Mouse (Mus musculus): ENCODE results near the gene Sctr. TPM values are rescaled to one million over a fixed set of nuclear protein-coding genes. Genes with fewer than 3 reads are reported as not detected.

Gene Sctr
- polyA plus RNA-seq, 1 experiment from 2014 or later = 0.76 TPM

DNA sequence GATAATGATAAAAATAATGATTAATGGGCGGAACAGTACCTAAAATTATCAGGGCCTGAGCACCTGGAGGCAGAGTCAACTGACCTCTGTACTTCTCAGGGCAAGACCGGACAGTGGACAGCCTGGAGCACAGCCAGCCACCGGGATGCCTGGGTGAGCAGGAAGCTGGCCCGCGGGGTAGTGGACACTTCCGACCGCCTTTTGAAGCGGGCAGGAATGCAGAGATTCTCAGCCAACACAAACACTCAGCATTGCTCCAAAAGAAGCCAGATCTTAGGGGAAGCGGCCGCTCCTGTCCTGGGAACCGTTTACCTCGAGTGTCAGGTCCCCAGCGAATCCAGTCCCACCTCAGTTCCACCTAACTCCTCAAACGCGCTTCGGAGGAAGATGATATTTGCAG lies 66.2 kb downstream of the Sctr start:
- Histone ChIP-seq H3K27me3 (replicated peaks; ENCODE audit: control insufficient read depth, insufficient read depth, low read length) (peaks cover 16% of the 10 kb centered on the region), H3K4me3 (ENCODE audit: low read length) (peak overlapping the region; percentile 40), H3K4me2 (ENCODE audit: low read length) (peak overlapping the region; percentile 80), H3K9ac (ENCODE audit: low read depth, low read length) (0 out of 2 replicates have a peak overlapping the region, but pooled peaks have one; percentile 12), H3K36me3 (ENCODE audit: control insufficient read depth, insufficient read depth, low read length) (no peaks in the 10 kb centered on the region), H3K27ac (ENCODE audit: low read depth, low read length) (no peak overlapping the region), H3K9me3 (ENCODE audit: control insufficient read depth, low read length) (no peaks in the 10 kb centered on the region), H3K4me1 (ENCODE audit: control insufficient read depth, insufficient read depth, low read depth, low read length) (peaks cover 7% of the 10 kb centered on the region)
- 14% methylated on average over 16 of the region's 16 CpGs for WGBS
- no peak for ATAC-seq

DNA sequence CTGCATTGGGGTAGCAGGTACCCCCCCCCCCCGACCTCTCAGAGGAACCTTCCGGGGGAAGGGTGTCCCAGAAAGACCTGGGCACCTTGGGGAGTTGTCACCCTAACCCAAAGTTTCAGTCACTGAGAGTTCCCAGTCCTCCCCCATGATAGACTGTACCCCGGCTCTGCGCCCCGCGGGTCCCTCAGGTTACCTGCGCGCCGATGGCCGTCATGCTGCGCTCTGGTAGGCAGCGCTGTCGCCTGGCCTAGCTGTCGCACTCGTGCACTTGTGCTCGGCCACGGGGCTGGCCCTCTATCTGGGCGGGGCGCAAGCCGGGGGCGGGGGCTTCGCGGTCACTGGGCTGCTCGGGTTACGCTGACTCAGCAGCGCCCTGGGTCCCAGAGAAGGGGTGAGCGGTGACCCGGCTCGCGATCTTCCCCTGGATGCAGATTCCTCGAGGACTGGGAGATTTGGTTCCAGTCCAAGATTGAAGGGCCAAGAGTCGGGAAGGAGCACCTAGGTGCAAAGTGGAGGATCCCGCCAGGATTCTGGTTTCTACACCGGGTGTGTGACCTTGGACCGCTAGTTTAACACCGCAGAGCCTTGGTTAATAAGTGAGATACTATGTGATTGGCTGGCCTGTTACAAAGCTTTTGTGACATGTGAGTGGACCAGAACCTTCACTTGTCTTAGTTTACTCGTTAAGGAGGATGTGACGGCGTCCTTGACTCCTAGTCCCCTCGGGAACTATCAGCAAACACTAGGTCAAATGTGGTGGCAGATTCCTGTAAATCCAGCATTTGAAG lies 67.0 kb downstream of the Sctr start, which contains the start of gene Tmem37:
TSS of gene Tmem37 (minus strand) at position 556 of the 788 bp plus-strand sequence.
- Histone ChIP-seq H3K4me2 (ENCODE audit: low read length) (peak within 1 kb of the TSS; percentile 80), H3K36me3 (ENCODE audit: control insufficient read depth, insufficient read depth, low read length) (no peaks in the 10 kb centered on the region), H3K9ac (ENCODE audit: low read depth, low read length) (peak within 1 kb of the TSS; percentile 47), H3K9me3 (ENCODE audit: control insufficient read depth, low read length) (no peaks in the 10 kb centered on the region), H3K27me3 (replicated peaks; ENCODE audit: control insufficient read depth, insufficient read depth, low read length) (peaks cover 16% of the 10 kb centered on the region), H3K27ac (ENCODE audit: low read depth, low read length) (no peak within 1 kb of the TSS), H3K4me1 (ENCODE audit: control insufficient read depth, insufficient read depth, low read depth, low read length) (peaks cover 7% of the 10 kb centered on the region), H3K4me3 (ENCODE audit: low read length) (peak within 1 kb of the TSS; percentile 40)
- ATAC-seq = peak; percentile 67
- WGBS = 4% methylated on average over 40 of the region's 40 CpGs

DNA sequence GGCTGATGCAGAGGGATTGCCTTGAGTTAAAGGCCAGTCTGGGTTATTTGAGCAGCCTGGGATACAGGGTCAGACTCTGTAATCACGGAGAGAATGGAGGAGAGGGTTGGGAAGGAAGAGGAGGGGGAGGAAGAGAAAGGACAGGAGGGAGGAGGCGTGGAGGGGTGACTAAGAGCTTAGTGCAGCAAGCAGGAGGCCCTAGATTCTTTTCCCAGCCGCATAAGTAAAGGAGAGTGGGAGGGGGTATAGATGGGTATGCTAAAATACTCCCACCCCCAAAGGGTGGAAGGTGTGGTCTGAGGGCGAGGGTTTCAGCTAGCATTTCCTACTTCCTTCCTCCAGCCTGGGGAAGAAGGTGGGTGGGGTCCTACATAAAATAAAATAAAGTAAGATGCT lies 67.6 kb downstream of the Sctr start:
- Histone ChIP-seq H3K36me3 (ENCODE audit: control insufficient read depth, insufficient read depth, low read length) (no peaks in the 10 kb centered on the region), H3K9ac (ENCODE audit: low read depth, low read length) (no peak overlapping the region), H3K27ac (ENCODE audit: low read depth, low read length) (no peak overlapping the region), H3K4me3 (ENCODE audit: low read length) (no peak overlapping the region), H3K4me2 (ENCODE audit: low read length) (no peak overlapping the region), H3K9me3 (ENCODE audit: control insufficient read depth, low read length) (no peaks in the 10 kb centered on the region), H3K4me1 (ENCODE audit: control insufficient read depth, insufficient read depth, low read depth, low read length) (peaks cover 7% of the 10 kb centered on the region), H3K27me3 (replicated peaks; ENCODE audit: control insufficient read depth, insufficient read depth, low read length) (peaks cover 16% of the 10 kb centered on the region)
- WGBS = 28% methylated on average over 4 of the region's 4 CpGs
- ATAC-seq = no peak

DNA sequence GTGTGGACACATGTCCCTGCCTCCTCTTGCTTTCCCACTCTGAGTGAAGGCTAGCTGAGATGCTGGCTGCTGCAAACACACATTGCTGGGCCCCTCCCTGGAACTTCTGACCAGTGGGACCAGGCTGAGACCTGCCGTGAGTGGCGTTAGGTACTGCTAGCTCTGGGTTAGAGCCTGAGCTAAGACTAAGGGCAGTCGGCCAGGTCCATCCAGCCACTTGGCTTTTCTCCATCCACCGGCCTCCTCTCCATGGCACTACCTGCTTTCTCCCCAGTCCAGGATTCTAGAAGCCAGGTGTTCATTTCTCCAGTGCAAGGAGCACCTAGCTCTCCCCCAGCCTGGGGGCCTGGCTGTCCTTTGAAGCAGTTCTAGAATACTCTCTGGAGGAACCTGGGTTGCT lies 68.2 kb downstream of the Sctr start:
- peaks cover 7% of the 10 kb centered on the region for H3K4me1 ChIP-seq (ENCODE audit: control insufficient read depth, insufficient read depth, low read depth, low read length)
- peaks cover 16% of the 10 kb centered on the region for H3K27me3 ChIP-seq (replicated peaks; ENCODE audit: control insufficient read depth, insufficient read depth, low read length)
- WGBS = 79% methylated on average over 4 of the region's 4 CpGs
- H3K9ac ChIP-seq (ENCODE audit: low read depth, low read length) = no peak overlapping the region
- no peaks in the 10 kb centered on the region for H3K9me3 ChIP-seq (ENCODE audit: control insufficient read depth, low read length)
- no peaks in the 10 kb centered on the region for H3K36me3 ChIP-seq (ENCODE audit: control insufficient read depth, insufficient read depth, low read length)
- no peak for ATAC-seq
- H3K4me3 ChIP-seq (ENCODE audit: low read length) = no peak overlapping the region
- no peak overlapping the region for H3K4me2 ChIP-seq (ENCODE audit: low read length)
- no peak overlapping the region for H3K27ac ChIP-seq (ENCODE audit: low read depth, low read length)

DNA sequence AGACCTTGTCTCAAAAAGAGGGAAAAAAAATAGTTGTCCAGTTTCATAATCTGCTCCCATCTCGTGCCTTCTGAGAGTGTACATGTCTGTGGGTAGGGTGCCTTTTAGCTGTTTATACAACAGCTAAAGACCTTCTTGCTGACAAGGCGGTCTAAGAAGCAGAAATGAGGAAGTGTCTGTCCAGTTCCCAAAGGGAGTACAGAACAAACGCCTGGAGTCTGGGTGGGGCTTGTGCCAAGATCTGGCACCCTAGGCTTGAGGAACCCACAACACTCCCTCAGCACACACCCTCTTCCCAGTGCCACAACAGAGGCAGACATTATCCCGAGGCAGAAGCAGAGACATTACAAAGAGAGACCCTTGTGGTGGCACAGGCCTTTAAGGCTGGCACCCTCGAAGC lies 68.8 kb downstream of the Sctr start:
- H3K4me1 ChIP-seq (ENCODE audit: control insufficient read depth, insufficient read depth, low read depth, low read length) = peaks cover 7% of the 10 kb centered on the region
- no peak overlapping the region for H3K4me3 ChIP-seq (ENCODE audit: low read length)
- no peaks in the 10 kb centered on the region for H3K36me3 ChIP-seq (ENCODE audit: control insufficient read depth, insufficient read depth, low read length)
- peaks cover 16% of the 10 kb centered on the region for H3K27me3 ChIP-seq (replicated peaks; ENCODE audit: control insufficient read depth, insufficient read depth, low read length)
- ATAC-seq = no peak
- H3K27ac ChIP-seq (ENCODE audit: low read depth, low read length) = no peak overlapping the region
- H3K4me2 ChIP-seq (ENCODE audit: low read length) = no peak overlapping the region
- no peaks in the 10 kb centered on the region for H3K9me3 ChIP-seq (ENCODE audit: control insufficient read depth, low read length)
- no peak overlapping the region for H3K9ac ChIP-seq (ENCODE audit: low read depth, low read length)
- 78% methylated on average over 5 of the region's 5 CpGs for WGBS

DNA sequence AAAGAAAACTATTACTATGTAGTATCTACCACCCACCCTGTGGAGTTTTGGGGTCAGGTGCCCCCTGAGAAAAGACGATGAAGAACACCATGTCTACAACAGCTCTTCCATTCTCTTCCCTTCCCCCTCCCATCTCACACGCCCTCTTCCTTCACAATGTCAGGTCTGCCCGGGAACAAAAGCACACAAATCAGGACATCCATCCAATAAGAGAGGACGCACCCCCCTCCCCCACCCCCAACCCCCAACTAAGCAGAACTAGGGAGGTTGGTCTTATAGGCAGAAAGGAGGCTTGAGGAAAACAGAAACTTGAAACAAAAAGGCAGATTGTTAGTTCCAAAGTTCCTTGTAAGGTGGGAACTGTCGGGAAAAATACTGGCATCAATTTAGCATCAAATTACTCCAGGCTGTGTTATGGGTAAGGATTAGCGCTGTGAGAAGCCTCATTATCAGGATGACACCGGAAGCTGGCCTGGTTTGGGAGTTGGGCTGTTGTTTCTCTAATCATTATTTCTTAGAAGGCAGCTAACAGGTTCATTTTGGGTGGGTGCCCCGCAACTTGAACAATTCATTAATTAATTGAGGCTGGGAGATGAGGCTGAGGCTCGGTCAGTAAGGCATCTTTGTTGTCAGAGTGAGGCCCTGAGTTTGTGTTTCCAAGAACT lies 71.2 kb downstream of the Sctr start:
- WGBS = 17% methylated on average over 9 of the region's 9 CpGs
- no peaks in the 10 kb centered on the region for H3K36me3 ChIP-seq (ENCODE audit: control insufficient read depth, insufficient read depth, low read length)
- peaks cover 7% of the 10 kb centered on the region for H3K4me1 ChIP-seq (ENCODE audit: control insufficient read depth, insufficient read depth, low read depth, low read length)
- no peaks in the 10 kb centered on the region for H3K9me3 ChIP-seq (ENCODE audit: control insufficient read depth, low read length)
- H3K9ac ChIP-seq (ENCODE audit: low read depth, low read length) = no peak overlapping the region
- no peak overlapping the region for H3K4me2 ChIP-seq (ENCODE audit: low read length)
- no peak overlapping the region for H3K27ac ChIP-seq (ENCODE audit: low read depth, low read length)
- H3K27me3 ChIP-seq (replicated peaks; ENCODE audit: control insufficient read depth, insufficient read depth, low read length) = peaks cover 5% of the 10 kb centered on the region; the same call in 1 of the 2 replicates
- ATAC-seq = no peak
- no peak overlapping the region for H3K4me3 ChIP-seq (ENCODE audit: low read length)

DNA sequence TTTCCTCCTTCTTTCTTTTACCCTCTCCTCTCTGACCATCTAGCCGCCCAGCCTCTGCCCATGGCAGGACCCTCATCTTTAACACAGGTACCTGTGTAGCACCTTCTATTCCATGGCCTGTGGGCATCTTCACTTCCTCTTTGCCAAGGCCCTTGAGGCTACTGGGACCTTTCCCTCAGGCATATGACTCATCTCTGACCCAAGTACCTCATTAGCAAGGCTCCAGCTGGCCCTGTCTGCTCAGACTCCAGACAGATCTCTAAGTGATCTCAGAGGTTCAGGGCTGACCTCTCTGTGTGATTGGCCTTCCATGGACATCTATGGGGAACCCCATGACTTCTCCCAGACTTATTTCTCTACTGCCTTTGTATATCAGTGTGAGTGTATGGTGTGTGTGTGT lies 73.9 kb downstream of the Sctr start:
- Histone ChIP-seq H3K4me2 (ENCODE audit: low read length) (no peak overlapping the region), H3K36me3 (ENCODE audit: control insufficient read depth, insufficient read depth, low read length) (no peaks in the 10 kb centered on the region), H3K9ac (ENCODE audit: low read depth, low read length) (no peak overlapping the region), H3K4me3 (ENCODE audit: low read length) (no peak overlapping the region), H3K9me3 (ENCODE audit: control insufficient read depth, low read length) (no peaks in the 10 kb centered on the region), H3K27me3 (replicated peaks; ENCODE audit: control insufficient read depth, insufficient read depth, low read length) (no peaks in the 10 kb centered on the region), H3K27ac (ENCODE audit: low read depth, low read length) (no peak overlapping the region), H3K4me1 (ENCODE audit: control insufficient read depth, insufficient read depth, low read depth, low read length) (no peaks in the 10 kb centered on the region)
- no peak for ATAC-seq
- 96% methylated on average over 1 of the region's 1 CpGs for WGBS

DNA sequence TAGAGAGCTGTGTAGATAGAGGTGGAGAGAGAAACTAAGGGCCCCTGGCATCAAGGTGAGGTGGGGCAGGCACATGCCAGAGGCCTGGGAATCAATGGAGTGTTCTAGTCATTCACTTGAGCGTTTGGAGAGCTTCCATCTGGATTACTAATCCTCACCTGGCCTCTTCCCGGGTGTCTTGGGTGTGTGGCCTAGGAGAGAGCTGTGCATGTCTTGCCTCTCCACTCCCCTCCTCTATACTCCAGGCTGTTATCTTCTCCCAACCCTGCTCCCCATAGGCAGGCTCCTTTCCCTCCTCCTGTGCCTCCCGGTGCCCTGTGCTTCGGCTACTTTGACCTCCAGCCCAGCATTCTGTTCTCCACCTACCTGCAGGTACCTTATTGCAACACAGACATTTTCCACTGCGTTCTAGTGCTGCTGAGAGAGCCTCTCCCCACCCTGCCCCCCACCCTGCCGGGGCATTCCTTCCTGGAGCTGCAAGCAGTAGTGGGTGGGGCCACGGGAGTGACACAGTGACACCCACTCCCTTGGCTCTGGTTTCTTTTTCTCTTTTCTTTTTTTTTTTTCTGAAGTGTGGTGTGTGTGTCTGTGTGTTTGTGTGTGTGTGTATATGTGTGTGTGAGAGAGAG lies 76.4 kb downstream of the Sctr start:
- no peak for ATAC-seq
- H3K4me3 ChIP-seq (ENCODE audit: low read length) = no peak overlapping the region
- 50% methylated on average over 7 of the region's 7 CpGs for WGBS
- no peak overlapping the region for H3K27ac ChIP-seq (ENCODE audit: low read depth, low read length)
- H3K27me3 ChIP-seq (replicated peaks; ENCODE audit: control insufficient read depth, insufficient read depth, low read length) = no peaks in the 10 kb centered on the region
- no peak overlapping the region for H3K4me2 ChIP-seq (ENCODE audit: low read length)
- H3K36me3 ChIP-seq (ENCODE audit: control insufficient read depth, insufficient read depth, low read length) = no peaks in the 10 kb centered on the region
- no peak overlapping the region for H3K9ac ChIP-seq (ENCODE audit: low read depth, low read length)
- no peaks in the 10 kb centered on the region for H3K4me1 ChIP-seq (ENCODE audit: control insufficient read depth, insufficient read depth, low read depth, low read length)
- no peaks in the 10 kb centered on the region for H3K9me3 ChIP-seq (ENCODE audit: control insufficient read depth, low read length)

DNA sequence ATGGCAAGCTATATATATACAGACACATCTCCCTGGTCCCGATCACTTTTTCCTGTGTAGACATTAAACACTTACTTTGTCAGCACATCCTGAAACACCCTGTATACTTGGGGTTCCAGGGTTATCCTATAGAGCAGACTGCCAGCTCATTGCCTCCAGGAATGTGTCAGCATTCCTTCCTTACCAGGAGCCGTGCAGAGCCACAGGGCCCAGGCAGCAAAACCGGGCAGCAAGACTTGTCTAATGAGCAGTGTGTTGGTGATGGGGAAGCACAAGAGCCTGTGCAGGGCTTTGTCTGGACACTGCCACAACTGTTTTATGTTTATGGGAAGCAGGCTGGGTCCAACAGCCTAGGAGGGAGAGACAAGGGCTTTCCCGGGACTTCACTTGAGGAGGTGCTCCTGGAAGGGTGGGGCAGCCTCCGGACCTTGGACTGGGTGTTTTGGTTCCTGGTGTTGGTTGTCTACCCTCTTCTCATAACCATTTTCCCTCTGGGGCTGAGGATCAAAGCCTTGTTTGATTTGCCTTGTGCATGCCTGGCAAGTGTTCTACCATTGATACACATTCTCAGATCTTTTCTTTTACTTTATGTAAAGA lies 77.3 kb downstream of the Sctr start:
- Histone ChIP-seq H3K4me3 (ENCODE audit: low read length) (no peak overlapping the region), H3K9ac (ENCODE audit: low read depth, low read length) (no peak overlapping the region), H3K9me3 (ENCODE audit: control insufficient read depth, low read length) (no peaks in the 10 kb centered on the region), H3K27me3 (replicated peaks; ENCODE audit: control insufficient read depth, insufficient read depth, low read length) (no peaks in the 10 kb centered on the region), H3K4me2 (ENCODE audit: low read length) (no peak overlapping the region), H3K4me1 (ENCODE audit: control insufficient read depth, insufficient read depth, low read depth, low read length) (no peaks in the 10 kb centered on the region), H3K36me3 (ENCODE audit: control insufficient read depth, insufficient read depth, low read length) (no peaks in the 10 kb centered on the region), H3K27ac (ENCODE audit: low read depth, low read length) (no peak overlapping the region)
- no peak for ATAC-seq
- WGBS = 67% methylated on average over 5 of the region's 5 CpGs
